Mouse (Mus musculus): ENCODE results near the gene Pomt1.
"Not testable (repeated sequence)": the region's sequence is repeated elsewhere in the genome, so short reads cannot be mapped to it uniquely, and the experiment has no call there.

Gene Pomt1

DNA sequence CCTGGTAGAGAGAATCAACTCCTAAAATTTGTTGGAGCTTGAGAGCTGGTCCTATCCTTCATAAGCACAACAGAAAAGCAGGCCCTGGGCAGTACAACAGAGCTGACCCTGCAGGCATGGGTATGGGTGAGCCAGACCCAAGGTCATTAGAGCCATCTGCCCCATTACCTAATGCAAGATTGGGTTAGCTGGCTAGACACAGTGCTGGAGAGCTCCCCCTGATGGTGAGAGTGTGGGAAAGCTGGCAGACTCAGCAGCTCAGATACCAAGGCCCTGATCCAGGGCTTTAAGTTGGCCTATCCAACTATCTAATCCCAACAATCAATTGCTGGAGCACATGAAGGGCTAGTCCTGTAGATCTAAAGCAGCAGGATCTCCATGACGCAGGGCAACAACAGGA, 46.3 kb downstream of the Pomt1 start:
- in situ Hi-C loops (cut with MboI) = no loop called here

DNA sequence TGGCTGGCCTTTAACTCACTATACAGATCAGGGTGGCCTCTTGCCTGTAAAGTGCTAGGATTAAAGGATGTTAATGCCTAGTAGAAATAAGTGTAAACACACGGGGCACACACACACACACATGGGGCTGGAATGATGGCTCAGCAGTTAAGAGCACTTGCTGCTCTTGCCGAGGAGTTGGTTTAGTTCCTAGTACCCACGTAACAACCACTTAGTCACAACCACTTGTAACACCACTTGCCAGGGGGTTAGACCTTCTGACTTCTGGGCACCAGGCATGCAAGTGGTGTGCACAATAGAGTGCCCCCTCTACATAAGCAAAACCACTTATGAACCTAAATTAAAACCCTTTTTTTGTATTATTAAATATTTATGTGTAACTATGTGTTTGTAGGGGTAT, 47.6 kb downstream of the Pomt1 start:
- in situ Hi-C loops (cut with MboI) = no loop called here

DNA sequence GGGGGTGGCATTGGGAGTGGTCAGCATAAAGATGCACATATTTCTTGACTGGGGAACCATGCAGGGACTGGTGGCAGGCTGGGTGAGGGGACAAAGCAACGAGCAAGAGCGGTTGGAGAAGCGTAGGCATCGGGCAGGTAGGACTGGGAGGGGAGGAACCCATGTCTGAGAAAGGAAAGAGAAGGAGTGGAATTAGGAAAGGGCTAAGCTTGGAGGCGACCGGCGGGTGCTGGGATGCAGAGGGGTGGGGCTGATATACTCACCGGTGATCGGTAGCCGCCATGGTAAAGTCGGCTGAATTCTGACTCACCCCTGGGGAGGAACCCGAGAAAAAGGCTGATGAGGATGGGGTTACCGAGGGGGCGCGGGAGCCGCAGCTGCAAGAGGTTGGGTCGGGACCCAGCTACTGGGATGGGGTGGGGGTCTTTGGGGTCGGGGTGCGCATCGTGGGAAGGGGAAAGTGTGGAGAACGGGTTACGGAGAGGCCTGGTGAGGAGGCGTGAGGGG, 51.0 kb downstream of the Pomt1 start, which contains the start of gene Golga2:
Gene Golga2, plus strand, starts transcription at position 51 of the 507 bp plus-strand sequence.
- in situ Hi-C loops (cut with MboI) = no loop called here

DNA sequence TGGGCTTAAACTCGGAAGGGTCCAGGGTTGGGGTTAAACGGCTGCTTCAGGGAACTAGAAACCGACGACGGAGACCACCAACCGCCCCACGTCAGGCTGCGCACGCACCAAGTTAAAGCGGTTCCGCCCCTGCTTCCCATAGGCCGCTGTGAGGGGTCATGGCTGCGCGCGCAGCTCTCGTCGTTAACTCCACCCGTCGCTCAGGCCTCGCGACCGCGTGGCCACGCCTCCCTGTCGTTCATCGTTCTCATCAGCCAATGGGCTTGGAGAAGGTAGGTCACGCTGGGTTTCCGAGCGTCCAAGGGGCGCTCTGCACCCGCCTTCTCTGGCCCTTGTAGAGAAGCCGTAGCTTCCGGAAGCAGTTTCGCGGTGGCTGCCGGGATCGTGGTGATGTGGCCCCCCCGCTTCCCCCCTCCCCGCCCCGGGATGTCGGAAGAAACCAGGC, 51.6 kb downstream of the Pomt1 start, which contains the start of gene Swi5:
Gene Swi5, minus strand, starts transcription at position 153 of the 445 bp plus-strand sequence.
- in situ Hi-C loops (cut with MboI) = no loop called here

DNA sequence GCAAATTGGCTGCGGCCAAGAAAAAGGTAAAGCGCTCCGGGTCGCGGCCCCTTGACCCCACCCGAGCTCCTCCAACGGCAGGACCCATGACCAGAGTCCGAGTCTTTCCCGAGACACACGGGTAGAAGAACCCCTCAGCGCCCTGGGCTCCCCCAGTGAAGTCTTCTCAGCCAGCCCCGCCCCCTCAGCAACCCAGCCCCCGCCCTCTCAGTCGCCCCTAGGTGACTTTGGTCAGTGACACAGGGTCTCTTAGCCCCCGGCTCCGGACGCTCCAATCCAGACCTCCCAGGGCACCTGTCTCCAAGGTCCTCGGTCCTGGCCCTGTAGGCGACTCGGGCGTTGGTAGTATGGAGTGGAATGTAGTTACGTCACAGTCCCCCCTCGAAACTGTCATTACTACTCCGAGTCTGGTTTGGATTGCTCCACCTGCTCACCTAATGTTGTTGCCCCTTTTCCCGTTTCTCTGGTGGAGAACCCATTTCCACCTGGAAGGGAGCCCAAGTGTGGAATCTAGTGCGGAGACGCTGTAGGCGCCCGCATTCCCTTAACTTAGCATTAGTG, 52.1 kb downstream of the Pomt1 start:
- in situ Hi-C loops (cut with MboI) = no loop called here

DNA sequence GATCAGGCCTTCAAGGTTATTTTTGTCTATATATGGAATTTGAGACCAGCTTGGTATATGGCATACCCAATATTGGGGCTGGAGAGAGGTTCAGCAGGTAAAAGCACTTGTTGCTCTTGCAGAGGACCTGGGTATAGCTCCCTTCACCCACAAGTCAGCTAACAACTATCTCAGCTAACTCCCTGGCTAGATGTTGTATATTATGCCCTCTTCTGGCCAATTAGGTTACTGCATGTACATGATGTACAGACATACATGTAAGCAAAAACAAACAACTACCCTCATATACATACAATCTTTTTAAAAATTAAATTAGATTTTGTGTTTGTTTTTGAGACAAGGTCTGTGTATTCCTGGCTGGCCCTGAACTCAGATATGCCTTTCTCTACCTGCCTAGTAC, 53.2 kb downstream of the Pomt1 start:
- in situ Hi-C loops (cut with MboI) = no loop called here

DNA sequence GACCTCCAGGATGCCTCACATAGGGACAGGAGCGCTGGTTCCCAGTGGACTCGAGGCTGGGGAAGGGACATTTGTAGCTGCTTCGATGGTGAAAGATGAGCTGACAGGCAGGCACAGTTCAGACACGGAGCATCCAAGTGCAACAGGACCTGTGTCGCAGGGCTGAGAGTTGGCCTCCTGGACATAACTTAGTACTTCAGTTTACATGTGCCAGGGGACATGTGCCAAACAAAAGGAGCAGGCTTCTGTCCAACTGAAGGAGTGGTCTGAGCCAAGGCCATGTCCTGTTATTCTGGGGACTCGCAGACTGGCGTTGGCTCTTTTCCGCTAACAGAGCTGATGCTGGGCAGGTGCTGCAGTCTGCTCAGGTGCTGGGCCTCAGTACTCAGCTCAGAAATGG, 58.0 kb downstream of the Pomt1 start:
- in situ Hi-C loops (cut with MboI) = no loop called here

DNA sequence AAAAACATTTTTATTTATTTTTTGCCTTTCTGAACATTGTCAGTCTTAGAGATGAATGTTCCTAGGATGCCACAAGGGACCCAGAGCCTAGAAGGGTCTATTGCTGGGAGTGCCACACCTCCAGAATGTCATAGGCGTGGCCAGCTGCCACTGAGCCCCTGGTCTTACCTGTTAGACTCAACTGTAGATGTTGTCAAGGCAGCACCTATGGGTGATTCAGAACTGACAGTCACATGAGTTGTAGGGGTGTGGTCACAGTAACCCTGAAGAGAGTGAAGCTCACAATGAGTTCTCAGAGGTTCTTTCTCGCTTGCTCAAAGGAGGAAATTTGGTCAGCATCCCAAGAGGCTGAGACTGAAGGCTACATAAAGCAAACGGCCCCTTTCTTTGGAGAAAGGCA, 58.9 kb downstream of the Pomt1 start:
- in situ Hi-C loops (cut with MboI) = no loop called here

DNA sequence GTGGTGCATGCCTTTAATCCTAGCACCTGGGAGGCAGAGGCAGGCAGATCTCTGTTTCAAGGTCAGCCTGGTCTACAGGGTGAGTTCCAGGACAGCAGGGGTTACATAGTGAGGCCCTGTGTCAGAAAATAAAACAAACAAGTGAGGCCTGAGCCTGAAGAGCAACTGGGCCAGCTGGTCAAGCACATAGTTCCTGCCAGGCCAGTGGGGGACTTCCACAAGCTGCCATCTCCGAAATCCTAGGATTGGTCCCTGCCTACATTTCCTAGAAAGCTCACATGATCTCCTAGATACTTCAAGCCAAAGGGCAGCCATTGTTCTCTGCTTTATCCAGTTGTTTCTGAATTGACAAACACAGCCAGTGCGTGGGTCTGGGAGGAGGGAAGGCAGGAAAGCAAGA, 59.5 kb downstream of the Pomt1 start:
- in situ Hi-C loops (cut with MboI) = not testable (repeated sequence)

DNA sequence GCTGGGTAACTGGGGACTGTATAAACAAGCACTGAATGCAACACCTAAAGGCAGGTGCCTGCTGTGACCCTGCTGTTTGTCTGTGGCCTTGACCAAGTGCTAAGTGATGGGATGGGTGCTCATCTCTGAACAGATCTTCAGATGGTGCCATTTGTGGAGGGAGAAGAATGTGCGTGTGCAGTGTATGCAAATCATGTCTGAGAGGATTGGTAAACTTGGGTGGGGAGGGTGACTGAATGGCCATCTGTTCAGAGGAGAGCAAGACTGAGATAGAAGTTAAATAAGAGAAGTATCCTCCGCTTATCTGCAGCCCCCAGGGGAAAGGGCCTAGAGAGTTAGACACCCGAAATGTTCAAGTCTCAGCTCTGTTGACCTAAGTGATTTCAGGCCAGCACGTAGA, 63.1 kb downstream of the Pomt1 start:
- in situ Hi-C loops (cut with MboI) = no loop called here

DNA sequence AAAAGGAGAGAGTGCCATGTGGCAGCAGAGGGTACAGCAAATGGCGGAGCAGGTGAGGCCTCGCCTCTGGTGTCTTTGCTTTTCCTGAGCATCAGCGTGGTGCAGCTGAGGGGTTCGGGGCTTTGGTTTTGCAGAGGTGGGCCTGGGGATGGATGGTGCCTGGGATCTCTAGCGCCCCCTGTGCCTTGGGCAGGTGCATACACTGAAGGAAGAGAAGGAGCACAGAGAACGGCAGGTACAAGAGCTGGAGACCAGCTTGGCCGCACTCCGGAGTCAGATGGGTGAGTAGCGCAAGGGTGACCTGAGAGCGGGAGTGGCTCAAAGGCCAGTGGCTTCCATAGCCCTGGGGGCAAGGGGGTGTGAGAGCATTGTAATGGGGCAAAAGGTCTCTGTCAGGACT, 66.6 kb downstream of the Pomt1 start:
- in situ Hi-C loops (cut with MboI) = no loop called here

DNA sequence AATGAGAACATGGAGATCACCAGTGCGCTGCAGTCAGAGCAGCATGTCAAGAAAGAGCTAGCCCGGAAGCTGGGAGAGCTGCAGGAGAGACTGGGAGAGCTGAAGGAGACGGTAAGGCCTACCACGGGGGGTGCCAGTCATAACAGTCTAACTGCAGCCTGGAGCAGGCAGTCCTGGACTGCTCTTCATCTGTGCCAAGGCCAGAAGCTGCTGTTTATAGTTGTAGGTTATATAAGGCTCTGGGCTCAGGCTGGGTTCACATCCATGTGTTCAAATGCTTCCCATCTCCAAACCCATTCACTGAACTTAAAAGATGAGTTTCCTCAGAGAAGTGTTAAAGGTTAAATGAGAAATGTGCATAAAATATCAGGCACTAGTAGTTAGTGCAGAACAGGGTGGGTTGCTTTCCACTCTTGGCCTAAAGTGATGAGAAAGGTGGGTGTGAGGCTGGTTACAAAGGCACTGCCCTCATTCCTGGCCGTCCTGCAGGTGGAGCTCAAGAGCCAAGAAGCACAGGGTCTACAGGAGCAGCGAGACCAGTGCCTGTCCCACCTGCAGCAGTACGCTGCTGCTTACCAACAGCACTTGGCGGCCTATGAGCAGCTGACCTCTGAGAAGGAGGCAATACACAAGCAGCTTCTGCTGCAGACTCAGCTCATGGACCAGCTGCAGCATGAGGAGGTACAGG, 67.9 kb downstream of the Pomt1 start:
- in situ Hi-C loops (cut with MboI) = no loop called here

Data from mature B cell (primary cell).